Mouse (Mus musculus) lung, embryonic 16.5 days (tissue): ENCODE results near the gene Amn. TPM values are rescaled to one million over a fixed set of nuclear protein-coding genes. Genes with fewer than 3 reads are reported as not detected.
A peak's percentile ranks its signal among the peaks of the same experiment; 100 is the strongest.

Experiments
- ATAC-seq: fragments of 200-750 bp; cut with Nextera tagmentation; 2 replicates; pipeline ENCODE4 v1.8.0; 2017; ENCODE audit warnings: low read depth, mild to moderate bottlenecking, moderate library complexity
- H3K27ac ChIP-seq: fragments of 300-500 bp; sonication (generic); 2 replicates; pipeline ENCODE4 v1.5.1; 2014; ENCODE audit warnings: mild to moderate bottlenecking, control low read depth, low read length
- H3K27me3 ChIP-seq: fragments of 300-500 bp; sonication (generic); 2 replicates; pipeline ENCODE4 v1.6.1; 2014; ENCODE audit warnings: low read depth, low read length, mixed read lengths; ENCODE audit not compliant: control insufficient read depth, insufficient read depth
- H3K36me3 ChIP-seq: fragments of 300-500 bp; sonication (generic); 2 replicates; pipeline ENCODE4 v1.6.1; 2014; ENCODE audit warnings: low read length; ENCODE audit not compliant: control insufficient read depth, insufficient read depth
- H3K4me1 ChIP-seq: fragments of 300-500 bp; sonication (generic); replicated peaks from 2 replicates; pipeline ENCODE4 v1.6.1; 2014; ENCODE audit warnings: low read length, mixed read lengths; ENCODE audit not compliant: control insufficient read depth, insufficient read depth
- H3K4me2 ChIP-seq: fragments of 300-500 bp; sonication (generic); 2 replicates; pipeline ENCODE4 v1.6.1; 2014; ENCODE audit warnings: low read depth, low read length, control low read depth
- H3K4me3 ChIP-seq: fragments of 300-500 bp; sonication (generic); 2 replicates; pipeline ENCODE4 v1.5.1; 2014; ENCODE audit warnings: mild to moderate bottlenecking, low read length, control low read depth
- H3K9ac ChIP-seq: fragments of 300-500 bp; sonication (generic); 2 replicates; pipeline ENCODE4 v1.6.1; 2014; ENCODE audit warnings: low read length, control low read depth
- H3K9me3 ChIP-seq: fragments of 300-500 bp; sonication (generic); 2 replicates; pipeline ENCODE4 v1.6.1; 2016; ENCODE audit warnings: low read length; ENCODE audit not compliant: control insufficient read depth
- WGBS: fragments of 180-500 bp; shearing (Covaris S2); extraction: QIAGEN DNeasy Blood & Tissue Kit; methylation state at CpG from one replicate; pipeline ENCODE4 v1.1.7; 2014; 5-methylcytosine and 5-hydroxymethylcytosine counted together
- polyA plus RNA-seq: library from polyadenylated mRNA; unstranded; fragments of >200 nt; fragmentation: Nextera tagmentation; extraction: Ambion mirVana; gene quantifications from 2 replicates; pipeline ENCODE4 v1.2.1, GENCODE M21; 2015

Amn gene
- polyA plus RNA-seq, 1 experiment from 2014 or later: 0.44 TPM

DNA sequence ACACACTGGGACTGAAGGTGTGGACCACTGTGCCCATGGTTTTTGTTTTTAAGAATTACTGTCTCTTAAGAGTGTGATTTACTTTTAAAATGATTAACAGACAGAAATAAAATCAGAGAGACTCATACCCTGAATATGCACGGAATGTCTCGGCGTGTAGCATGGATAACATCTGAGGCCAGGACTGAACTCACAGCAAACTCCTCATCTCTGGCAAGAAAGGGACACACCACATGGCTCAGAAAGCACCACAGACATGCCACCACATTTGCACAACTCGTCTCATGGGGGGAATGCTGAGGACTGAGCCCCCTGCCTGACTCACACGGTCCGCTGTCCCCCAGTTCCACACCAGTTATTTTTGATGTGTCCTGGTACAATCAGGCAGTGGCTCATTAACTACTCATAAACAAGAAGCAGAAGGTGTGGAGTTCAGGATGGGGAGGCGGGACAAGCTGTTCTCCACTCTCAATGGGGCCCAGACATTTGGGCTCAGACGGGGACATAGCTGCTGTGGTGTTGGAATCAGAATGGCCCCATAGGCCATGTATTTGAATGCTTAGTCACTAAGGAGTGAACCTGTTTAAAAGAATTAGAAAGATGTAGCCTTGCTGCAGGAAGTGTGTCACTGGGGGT, 32.9 kb downstream of the Amn start:
- Histone ChIP-seq H3K9ac (no peak overlapping the region), H3K4me3 (no peak overlapping the region), H3K9me3 (no peaks in the 10 kb centered on the region), H3K27me3 (no peaks in the 10 kb centered on the region), H3K4me2 (no peak overlapping the region), H3K4me1 (no peaks in the 10 kb centered on the region), H3K27ac (no peak overlapping the region), H3K36me3 (peaks cover 65% of the 10 kb centered on the region)
- 93% methylated on average over 8 of the region's 8 CpGs for WGBS
- ATAC-seq: no peak

DNA sequence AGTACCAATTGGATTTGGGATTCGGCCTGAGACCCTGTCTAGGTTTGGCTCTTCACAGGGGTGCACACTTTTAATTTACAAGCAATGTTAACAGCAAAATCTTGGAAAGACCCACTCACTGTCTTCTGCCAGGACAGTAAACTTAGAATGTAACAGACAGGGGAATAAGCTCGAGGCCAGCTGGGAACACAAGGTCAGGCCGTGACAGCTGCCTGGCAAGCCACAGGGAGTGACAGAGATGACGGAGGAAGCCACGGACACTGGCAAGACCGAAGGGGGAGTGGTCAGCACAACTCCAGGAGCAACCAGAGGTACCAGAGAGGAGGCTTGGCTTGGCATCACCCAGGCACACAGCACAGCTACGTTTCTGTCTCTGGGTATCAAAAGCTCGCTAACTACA, 35.9 kb downstream of the Amn start:
- no peaks in the 10 kb centered on the region for H3K9me3 ChIP-seq
- no peaks in the 10 kb centered on the region for H3K27me3 ChIP-seq
- H3K4me1 ChIP-seq: no peaks in the 10 kb centered on the region
- ATAC-seq: no peak
- whole genome bisulfite sequencing: 77% methylated on average over 8 of the region's 8 CpGs
- H3K4me3 ChIP-seq: no peak overlapping the region
- no peak overlapping the region for H3K4me2 ChIP-seq
- H3K27ac ChIP-seq: no peak overlapping the region
- no peak overlapping the region for H3K9ac ChIP-seq
- H3K36me3 ChIP-seq: peaks cover 68% of the 10 kb centered on the region

DNA sequence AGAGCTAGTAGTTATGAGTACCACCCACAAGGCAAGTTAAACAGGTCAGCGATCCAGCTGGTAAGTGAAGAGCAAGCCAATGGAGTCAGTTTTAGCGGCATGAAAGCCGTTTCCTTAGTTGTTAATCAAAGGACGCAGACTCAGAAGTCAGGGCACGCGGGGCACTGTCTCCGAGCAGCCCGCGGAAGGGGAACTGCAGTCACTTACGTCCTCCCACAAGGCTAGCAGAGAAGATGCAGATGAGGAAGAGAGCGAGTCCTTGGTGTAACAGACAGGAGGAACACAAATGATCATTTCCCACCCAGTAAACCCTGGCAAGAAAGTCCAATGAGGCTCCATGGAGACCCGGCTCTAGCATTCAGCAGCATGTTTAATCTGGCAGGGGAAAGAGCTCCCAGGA, 38.4 kb downstream of the Amn start:
- 87% methylated on average over 12 of the region's 12 CpGs for WGBS
- Histone ChIP-seq H3K27me3 (no peaks in the 10 kb centered on the region), H3K36me3 (peaks cover 70% of the 10 kb centered on the region), H3K4me2 (no peak overlapping the region), H3K4me1 (no peaks in the 10 kb centered on the region), H3K9me3 (no peaks in the 10 kb centered on the region), H3K9ac (no peak overlapping the region), H3K4me3 (no peak overlapping the region), H3K27ac (no peak overlapping the region)
- no peak for ATAC-seq

DNA sequence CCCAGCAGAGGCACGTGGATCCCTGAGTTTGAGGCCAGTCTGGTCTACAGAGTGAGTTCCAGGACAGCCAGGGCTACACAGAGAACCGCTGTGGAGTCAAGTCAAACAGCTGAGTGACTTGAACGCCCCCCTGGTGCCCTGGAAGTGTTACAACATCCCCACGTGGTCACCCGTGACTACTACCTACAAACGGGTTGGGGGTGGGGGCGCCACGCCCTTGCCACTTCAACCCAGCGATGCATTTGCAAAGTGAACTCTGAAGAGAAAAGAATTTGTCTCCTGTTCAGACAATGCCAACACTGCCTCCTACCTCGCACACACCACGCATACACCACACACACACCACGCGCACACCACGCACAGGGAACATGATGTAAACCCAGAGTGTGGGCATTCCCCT, 39.0 kb downstream of the Amn start:
- Histone ChIP-seq H3K4me1 (no peaks in the 10 kb centered on the region), H3K9ac (no peak overlapping the region), H3K27me3 (no peaks in the 10 kb centered on the region), H3K4me2 (no peak overlapping the region), H3K36me3 (peaks cover 72% of the 10 kb centered on the region), H3K4me3 (no peak overlapping the region), H3K9me3 (no peaks in the 10 kb centered on the region), H3K27ac (no peak overlapping the region)
- WGBS: 75% methylated on average over 14 of the region's 14 CpGs
- no peak for ATAC-seq

DNA sequence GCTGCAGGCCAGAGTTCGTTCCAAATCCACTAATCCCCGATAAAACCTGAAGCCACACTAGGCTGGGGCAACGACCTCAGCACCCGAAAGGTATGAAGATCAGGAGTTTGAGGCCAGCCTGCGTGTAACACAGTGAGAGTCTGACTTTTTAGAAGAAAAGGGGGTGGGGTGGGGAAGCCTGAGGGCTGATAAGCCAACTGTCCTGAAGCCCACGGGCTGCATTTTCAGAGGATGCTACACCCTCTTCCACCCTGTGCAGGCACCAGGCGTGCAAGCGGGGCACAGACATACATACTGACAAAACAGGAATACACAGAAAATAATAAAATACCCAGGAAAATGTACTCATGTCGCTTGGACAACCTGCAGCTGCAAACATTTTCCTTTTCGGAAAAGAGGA, 40.9 kb downstream of the Amn start:
- Histone ChIP-seq H3K4me3 (no peak overlapping the region), H3K4me1 (no peaks in the 10 kb centered on the region), H3K9ac (no peak overlapping the region), H3K27me3 (no peaks in the 10 kb centered on the region), H3K4me2 (no peak overlapping the region), H3K36me3 (peaks cover 78% of the 10 kb centered on the region), H3K27ac (no peak overlapping the region), H3K9me3 (no peaks in the 10 kb centered on the region)
- 92% methylated on average over 10 of the region's 10 CpGs for WGBS
- no peak for ATAC-seq

DNA sequence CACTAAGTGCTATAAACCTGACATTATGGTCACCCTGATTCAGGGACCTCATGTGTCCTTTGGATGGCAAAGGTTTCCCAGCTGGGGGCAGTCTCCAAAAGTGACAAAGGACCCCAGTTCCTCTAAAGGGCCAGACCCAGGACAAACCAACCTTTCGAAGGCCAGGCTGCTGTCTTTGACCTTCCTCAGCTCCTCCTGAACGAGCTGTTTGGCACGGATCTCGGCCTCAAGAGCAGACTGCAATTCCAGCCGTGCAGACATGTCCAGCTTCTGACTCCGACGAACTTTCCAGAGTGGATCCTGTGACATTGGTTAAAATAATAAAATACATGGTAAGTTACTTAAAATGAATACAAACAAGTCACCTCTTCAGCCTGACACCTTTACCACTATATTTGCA, 43.4 kb downstream of the Amn start:
- 93% methylated on average over 7 of the region's 7 CpGs for WGBS
- H3K4me1 ChIP-seq: no peaks in the 10 kb centered on the region
- no peak for ATAC-seq
- H3K9me3 ChIP-seq: no peaks in the 10 kb centered on the region
- H3K9ac ChIP-seq: no peak overlapping the region
- H3K36me3 ChIP-seq: peaks cover 84% of the 10 kb centered on the region
- no peak overlapping the region for H3K27ac ChIP-seq
- H3K27me3 ChIP-seq: no peaks in the 10 kb centered on the region
- no peak overlapping the region for H3K4me2 ChIP-seq
- H3K4me3 ChIP-seq: no peak overlapping the region

DNA sequence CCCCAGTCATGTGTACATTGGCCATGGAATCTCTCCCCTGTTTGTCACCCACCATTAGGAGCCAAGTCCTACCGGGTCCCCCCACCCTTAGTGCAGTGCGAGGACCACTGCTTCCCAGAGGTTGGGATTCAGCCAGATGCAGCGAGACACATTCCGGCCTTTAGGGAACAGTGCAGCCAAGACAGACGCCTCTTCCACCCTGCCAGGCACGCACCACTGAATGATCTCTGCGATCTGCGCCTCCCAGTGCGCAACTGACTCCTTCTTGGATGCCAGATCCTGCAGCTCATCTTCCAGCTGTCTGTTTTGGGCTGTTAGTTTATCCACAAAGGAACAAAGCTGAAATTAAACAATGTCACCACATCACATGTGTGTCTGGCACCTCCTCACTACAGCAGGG, 46.8 kb downstream of the Amn start:
- Histone ChIP-seq H3K4me1 (peaks cover 4% of the 10 kb centered on the region), H3K9me3 (no peaks in the 10 kb centered on the region), H3K36me3 (peaks cover 86% of the 10 kb centered on the region), H3K27ac (no peak overlapping the region), H3K27me3 (no peaks in the 10 kb centered on the region), H3K4me2 (no peak overlapping the region), H3K9ac (no peak overlapping the region), H3K4me3 (no peak overlapping the region)
- 0 out of 2 replicates have a peak, but pooled peaks have one; percentile 6 for ATAC-seq
- WGBS: 78% methylated on average over 9 of the region's 9 CpGs

DNA sequence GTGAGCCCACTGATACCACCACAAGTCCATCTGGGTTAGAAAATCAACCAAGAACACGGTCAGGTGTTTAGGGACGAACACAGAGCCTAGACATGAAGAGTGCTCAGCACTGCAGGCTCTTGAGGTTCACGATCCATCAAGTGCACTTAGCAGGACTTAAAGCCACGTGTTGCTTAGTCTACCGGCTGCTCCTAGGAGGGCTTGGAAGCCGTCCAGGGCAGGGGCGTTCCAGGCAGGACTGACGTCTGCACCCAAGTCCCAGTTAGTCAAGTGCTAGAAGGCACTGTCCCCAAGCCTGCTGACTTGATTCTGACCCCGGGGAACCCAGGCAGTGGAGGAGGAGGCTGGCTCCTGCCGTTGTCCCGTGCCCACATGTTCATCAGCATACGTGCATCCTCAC, 49.7 kb downstream of the Amn start:
- H3K4me1 ChIP-seq: peaks cover 4% of the 10 kb centered on the region
- 42% methylated on average over 12 of the region's 12 CpGs for WGBS
- ATAC-seq: peak; percentile 85

DNA sequence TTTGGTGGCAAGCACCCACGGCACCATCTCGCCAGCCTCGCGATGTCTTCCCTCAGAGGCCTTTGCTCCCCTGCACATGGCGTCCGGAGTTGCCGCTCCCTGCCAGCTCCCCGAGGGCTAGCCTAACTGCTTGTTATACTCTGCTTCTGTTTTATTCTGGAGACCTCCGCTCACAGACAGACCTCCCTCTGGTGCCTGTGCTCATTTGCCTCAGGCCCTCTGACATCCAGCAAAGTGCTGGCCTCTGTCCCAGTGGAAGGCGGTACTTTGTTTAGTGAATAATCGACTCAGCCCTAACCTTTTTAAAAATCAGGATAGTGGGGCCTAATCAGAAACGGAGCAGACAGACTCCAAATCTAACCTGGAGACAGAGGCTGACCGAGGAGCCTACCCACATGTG, 50.9 kb downstream of the Amn start:
- Histone ChIP-seq H3K27ac (no peak overlapping the region), H3K36me3 (peaks cover 80% of the 10 kb centered on the region), H3K4me3 (no peak overlapping the region), H3K27me3 (no peaks in the 10 kb centered on the region), H3K9me3 (no peaks in the 10 kb centered on the region), H3K4me2 (no peak overlapping the region), H3K4me1 (peaks cover 4% of the 10 kb centered on the region), H3K9ac (no peak overlapping the region)
- no peak for ATAC-seq
- 82% methylated on average over 13 of the region's 13 CpGs for WGBS

More for the DNA sequence above, 49.7 kb downstream of the Amn start:
- H3K27ac ChIP-seq: no peak overlapping the region
- H3K9me3 ChIP-seq: no peaks in the 10 kb centered on the region
- H3K4me3 ChIP-seq: no peak overlapping the region
- no peak overlapping the region for H3K4me2 ChIP-seq
- no peaks in the 10 kb centered on the region for H3K27me3 ChIP-seq
- peaks cover 83% of the 10 kb centered on the region for H3K36me3 ChIP-seq
- H3K9ac ChIP-seq: no peak overlapping the region

DNA sequence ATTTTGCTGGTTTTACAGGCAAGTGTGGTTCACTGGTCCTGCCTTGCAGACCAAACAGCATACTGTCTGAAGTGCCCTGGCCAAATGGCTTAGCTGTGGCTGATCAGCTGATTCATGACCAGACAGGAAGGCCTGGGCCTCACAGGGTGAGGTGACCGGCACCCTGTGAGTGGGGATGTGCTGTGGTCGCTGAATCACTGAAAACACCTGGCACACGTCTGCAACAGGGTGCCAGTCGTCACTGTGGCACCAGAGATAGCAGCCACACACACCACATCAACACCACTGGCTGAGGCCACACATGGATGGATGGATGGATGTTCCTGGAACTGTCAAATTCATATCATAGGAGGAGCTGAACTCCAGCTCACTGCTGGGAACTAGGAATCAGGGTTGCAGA, 52.5 kb downstream of the Amn start:
- ATAC-seq: no peak
- no peak overlapping the region for H3K4me3 ChIP-seq
- WGBS: 73% methylated on average over 4 of the region's 4 CpGs

More for the DNA sequence above, 52.5 kb downstream of the Amn start:
- H3K9me3 ChIP-seq: no peaks in the 10 kb centered on the region
- H3K4me1 ChIP-seq: peaks cover 4% of the 10 kb centered on the region
- H3K27me3 ChIP-seq: no peaks in the 10 kb centered on the region
- H3K36me3 ChIP-seq: peaks cover 73% of the 10 kb centered on the region
- no peak overlapping the region for H3K9ac ChIP-seq
- no peak overlapping the region for H3K4me2 ChIP-seq
- no peak overlapping the region for H3K27ac ChIP-seq
